Mouse (Mus musculus) lung, postnatal 14 days (tissue): ENCODE data around the gene Dlst.
"Not testable (repeated sequence)": the region's sequence is repeated elsewhere in the genome, so short reads cannot be mapped to it uniquely, and the experiment has no call there.

Experiments
- DNase-seq: peaks from one replicate; pipeline ENCODE4 v3.0.0; 2021

The Dlst gene

GRCm38 (mm10) chr12:85115678-85116077 is 5.0 kb downstream of the Dlst start:
- peak; percentile 64 for DNase-seq

GRCm38 (mm10) chr12:85121806-85122459 is 11.3 kb downstream of the Dlst start:
- no peak for DNase-seq

- DNase-seq = no peak
These were observed 12.5 kb downstream of the Dlst start for GRCm38 (mm10) chr12:85123108-85123530.

GRCm38 (mm10) chr12:85123645-85124044 is 13.0 kb downstream of the Dlst start:
- no peak for DNase-seq

- no peak for DNase-seq
These were observed 14.1 kb downstream of the Dlst start for GRCm38 (mm10) chr12:85124751-85125150.

GRCm38 (mm10) chr12:85126986-85127603 is 16.5 kb downstream of the Dlst start:
- no peak for DNase-seq

- DNase-seq = no peak
These were observed 18.9 kb downstream of the Dlst start for GRCm38 (mm10) chr12:85129426-85129978.

- no peak for DNase-seq
These were observed 20.7 kb downstream of the Dlst start for GRCm38 (mm10) chr12:85131361-85131760.

- DNase-seq = no peak
These were observed 23.6 kb downstream of the Dlst start for GRCm38 (mm10) chr12:85134043-85134794.

- DNase-seq = no peak
These were observed 25.2 kb downstream of the Dlst start for GRCm38 (mm10) chr12:85135513-85136470.

GRCm38 (mm10) chr12:85136627-85137026 is 26.0 kb downstream of the Dlst start:
- no peak for DNase-seq

- DNase-seq = no peak
These were observed 29.5 kb downstream of the Dlst start for GRCm38 (mm10) chr12:85140036-85140701.

- no peak for DNase-seq
These were observed 30.5 kb downstream of the Dlst start for GRCm38 (mm10) chr12:85141096-85141495.

GRCm38 (mm10) chr12:85142803-85143202 is 32.2 kb downstream of the Dlst start:
- peak; percentile 93 for DNase-seq

GRCm38 (mm10) chr12:85144276-85144675 is 33.6 kb downstream of the Dlst start:
- not testable (repeated sequence) for DNase-seq

GRCm38 (mm10) chr12:85144821-85145220 is 34.2 kb downstream of the Dlst start:
- DNase-seq = no peak

- peak; percentile 42 for DNase-seq
These were observed 35.0 kb downstream of the Dlst start for GRCm38 (mm10) chr12:85145630-85146029.

GRCm38 (mm10) chr12:85146355-85146754 is 35.7 kb downstream of the Dlst start:
- DNase-seq = no peak

GRCm38 (mm10) chr12:85146881-85147280 is 36.2 kb downstream of the Dlst start:
- DNase-seq = no peak

- DNase-seq = no peak
These were observed 39.8 kb downstream of the Dlst start for GRCm38 (mm10) chr12:85150321-85151001.
